Mouse (Mus musculus): ENCODE measurements around the gene Rbfox1. TPM values are rescaled to one million over a fixed set of nuclear protein-coding genes. Genes with fewer than 3 reads are reported as not detected.

Gene Rbfox1
- polyA plus RNA-seq, 1 experiment from 2014 or later: 2.3 TPM

DNA sequence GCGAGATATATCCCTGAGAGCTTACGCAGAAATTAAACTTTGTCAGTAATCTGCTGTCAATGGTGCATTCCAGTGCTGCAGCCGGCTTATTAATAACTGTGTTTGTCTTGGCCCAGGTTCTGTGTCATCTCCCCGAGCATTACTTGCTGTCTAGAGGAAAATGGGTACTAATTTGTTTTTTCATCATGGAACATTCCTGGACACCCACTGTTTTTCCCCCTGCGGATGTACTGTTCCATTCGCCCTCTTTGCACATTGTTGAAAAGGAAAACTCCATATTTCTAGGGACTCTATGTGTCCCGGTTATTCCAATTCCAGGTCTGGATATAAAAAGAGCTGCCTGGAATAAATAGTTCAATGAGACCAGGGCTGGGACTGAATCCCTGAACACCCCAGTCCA lies 262.8 kb downstream of the Rbfox1 start:
- Histone ChIP-seq H3K27ac (ENCODE audit: low read depth, low read length) (no peak overlapping the region), H3K27me3 (replicated peaks; ENCODE audit: control insufficient read depth, insufficient read depth, low read length) (no peaks in the 10 kb centered on the region), H3K4me1 (replicated peaks; ENCODE audit: control insufficient read depth, insufficient read depth, low read length) (no peaks in the 10 kb centered on the region), H3K9me3 (ENCODE audit: control insufficient read depth) (no peaks in the 10 kb centered on the region), H3K4me2 (replicated peaks; ENCODE audit: low read depth) (no peak overlapping the region), H3K36me3 (ENCODE audit: control insufficient read depth, insufficient read depth) (no peaks in the 10 kb centered on the region), H3K9ac (ENCODE audit: low read depth, low read length) (no peak overlapping the region), H3K4me3 (ENCODE audit: low read depth, low read length) (no peak overlapping the region)
- 71% methylated on average over 7 of the region's 7 CpGs for WGBS
- no peak for TF ChIP-seq CTCF (IDR thresholded peaks at IDR 0.05; ENCODE audit: low read depth)
- ATAC-seq: no peak

GRCm38 (mm10) chr16:6149345-6149744 lies 264.2 kb downstream of the Rbfox1 start:
- Histone ChIP-seq H3K4me1 (replicated peaks; ENCODE audit: control insufficient read depth, insufficient read depth, low read length) (no peaks in the 10 kb centered on the region), H3K4me2 (replicated peaks; ENCODE audit: low read depth) (no peak overlapping the region), H3K27ac (ENCODE audit: low read depth, low read length) (no peak overlapping the region), H3K27me3 (replicated peaks; ENCODE audit: control insufficient read depth, insufficient read depth, low read length) (no peaks in the 10 kb centered on the region), H3K4me3 (ENCODE audit: low read depth, low read length) (no peak overlapping the region), H3K9ac (ENCODE audit: low read depth, low read length) (no peak overlapping the region), H3K9me3 (ENCODE audit: control insufficient read depth) (no peaks in the 10 kb centered on the region), H3K36me3 (ENCODE audit: control insufficient read depth, insufficient read depth) (no peaks in the 10 kb centered on the region)
- no peak for TF ChIP-seq CTCF (IDR thresholded peaks at IDR 0.05; ENCODE audit: low read depth)
- WGBS: 68% methylated on average over 4 of the region's 4 CpGs
- ATAC-seq: no peak

DNA sequence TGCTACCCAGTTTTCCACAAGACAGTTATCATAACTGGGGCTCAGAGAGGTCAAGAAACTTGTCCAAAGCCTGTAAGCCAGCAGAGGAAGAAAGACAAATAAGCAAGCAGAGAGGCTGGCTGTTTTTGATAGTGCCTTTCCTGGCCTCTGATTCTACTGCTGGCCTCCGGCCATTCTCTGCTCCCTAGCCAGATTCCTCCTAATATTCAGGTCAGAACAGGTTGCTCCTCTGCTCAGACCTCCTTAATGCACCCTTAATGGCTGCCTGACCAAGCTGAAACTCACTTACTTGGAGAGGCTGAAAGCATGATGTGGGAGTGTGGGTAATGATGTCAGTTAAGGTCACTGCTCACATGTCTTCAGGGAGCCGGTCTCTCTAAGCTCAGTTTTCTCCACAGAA lies 270.4 kb downstream of the Rbfox1 start:
- Histone ChIP-seq H3K4me2 (replicated peaks; ENCODE audit: low read depth) (no peak overlapping the region), H3K27me3 (replicated peaks; ENCODE audit: control insufficient read depth, insufficient read depth, low read length) (no peaks in the 10 kb centered on the region), H3K9me3 (ENCODE audit: control insufficient read depth) (no peaks in the 10 kb centered on the region), H3K27ac (ENCODE audit: low read depth, low read length) (no peak overlapping the region), H3K4me1 (replicated peaks; ENCODE audit: control insufficient read depth, insufficient read depth, low read length) (no peaks in the 10 kb centered on the region), H3K9ac (ENCODE audit: low read depth, low read length) (no peak overlapping the region), H3K4me3 (ENCODE audit: low read depth, low read length) (no peak overlapping the region), H3K36me3 (ENCODE audit: control insufficient read depth, insufficient read depth) (no peaks in the 10 kb centered on the region)
- TF ChIP-seq CTCF (IDR thresholded peaks at IDR 0.05; ENCODE audit: low read depth): no peak
- no peak for ATAC-seq
- 88% methylated on average over 2 of the region's 2 CpGs for WGBS

DNA sequence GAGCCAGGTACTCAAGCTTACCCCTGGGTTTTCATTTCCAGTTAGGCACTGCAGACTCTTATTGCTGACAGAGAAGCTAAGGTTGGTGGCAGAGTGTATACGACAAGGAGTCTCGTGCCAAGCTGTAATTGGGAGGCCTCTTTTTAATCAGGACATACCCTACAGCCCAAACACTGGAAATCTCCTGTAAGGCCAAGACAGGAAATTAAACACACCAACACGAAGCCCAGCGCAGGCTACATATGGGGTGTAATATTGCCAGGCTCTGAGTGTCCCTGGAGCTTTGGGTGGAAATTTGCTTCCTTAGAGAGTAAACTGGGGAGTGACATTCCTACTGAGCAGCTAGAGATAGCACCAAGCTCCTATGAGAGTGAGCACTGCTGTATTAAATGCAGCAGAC lies 279.3 kb downstream of the Rbfox1 start:
- Histone ChIP-seq H3K27ac (ENCODE audit: low read depth, low read length) (no peak overlapping the region), H3K4me2 (replicated peaks; ENCODE audit: low read depth) (no peak overlapping the region), H3K4me1 (replicated peaks; ENCODE audit: control insufficient read depth, insufficient read depth, low read length) (no peaks in the 10 kb centered on the region), H3K9me3 (ENCODE audit: control insufficient read depth) (no peaks in the 10 kb centered on the region), H3K27me3 (replicated peaks; ENCODE audit: control insufficient read depth, insufficient read depth, low read length) (no peaks in the 10 kb centered on the region), H3K4me3 (ENCODE audit: low read depth, low read length) (no peak overlapping the region), H3K9ac (ENCODE audit: low read depth, low read length) (no peak overlapping the region), H3K36me3 (ENCODE audit: control insufficient read depth, insufficient read depth) (no peaks in the 10 kb centered on the region)
- no peak for TF ChIP-seq CTCF (IDR thresholded peaks at IDR 0.05; ENCODE audit: low read depth)
- WGBS: 75% methylated on average over 4 of the region's 4 CpGs
- ATAC-seq: no peak

- no peak overlapping the region for H3K9ac ChIP-seq (ENCODE audit: low read depth, low read length)
- no peak overlapping the region for H3K4me2 ChIP-seq (replicated peaks; ENCODE audit: low read depth)
- no peaks in the 10 kb centered on the region for H3K36me3 ChIP-seq (ENCODE audit: control insufficient read depth, insufficient read depth)
- 84% methylated on average over 5 of the region's 5 CpGs for WGBS
- H3K9me3 ChIP-seq (ENCODE audit: control insufficient read depth): no peaks in the 10 kb centered on the region
- no peak overlapping the region for H3K27ac ChIP-seq (ENCODE audit: low read depth, low read length)
- H3K27me3 ChIP-seq (replicated peaks; ENCODE audit: control insufficient read depth, insufficient read depth, low read length): no peaks in the 10 kb centered on the region
- no peak for ATAC-seq
- TF ChIP-seq CTCF (IDR thresholded peaks at IDR 0.05; ENCODE audit: low read depth): no peak
- no peak overlapping the region for H3K4me3 ChIP-seq (ENCODE audit: low read depth, low read length)
- H3K4me1 ChIP-seq (replicated peaks; ENCODE audit: control insufficient read depth, insufficient read depth, low read length): no peaks in the 10 kb centered on the region
Measured at GRCm38 (mm10) chr16:6169346-6169745, 284.2 kb downstream of the Rbfox1 start.

- 90% methylated on average over 9 of the region's 9 CpGs for WGBS
- H3K36me3 ChIP-seq (ENCODE audit: control insufficient read depth, insufficient read depth): no peaks in the 10 kb centered on the region
- H3K27me3 ChIP-seq (replicated peaks; ENCODE audit: control insufficient read depth, insufficient read depth, low read length): no peaks in the 10 kb centered on the region
- H3K27ac ChIP-seq (ENCODE audit: low read depth, low read length): no peak overlapping the region
- H3K4me3 ChIP-seq (ENCODE audit: low read depth, low read length): no peak overlapping the region
- H3K9me3 ChIP-seq (ENCODE audit: control insufficient read depth): no peaks in the 10 kb centered on the region
- H3K4me1 ChIP-seq (replicated peaks; ENCODE audit: control insufficient read depth, insufficient read depth, low read length): no peaks in the 10 kb centered on the region
- no peak for ATAC-seq
- TF ChIP-seq CTCF (IDR thresholded peaks at IDR 0.05; ENCODE audit: low read depth): no peak
- no peak overlapping the region for H3K9ac ChIP-seq (ENCODE audit: low read depth, low read length)
- no peak overlapping the region for H3K4me2 ChIP-seq (replicated peaks; ENCODE audit: low read depth)
Measured at GRCm38 (mm10) chr16:6180819-6181218, 295.7 kb downstream of the Rbfox1 start.

- H3K9me3 ChIP-seq (ENCODE audit: control insufficient read depth): no peaks in the 10 kb centered on the region
- TF ChIP-seq CTCF (IDR thresholded peaks at IDR 0.05; ENCODE audit: low read depth): no peak
- no peaks in the 10 kb centered on the region for H3K27me3 ChIP-seq (replicated peaks; ENCODE audit: control insufficient read depth, insufficient read depth, low read length)
- H3K4me1 ChIP-seq (replicated peaks; ENCODE audit: control insufficient read depth, insufficient read depth, low read length): no peaks in the 10 kb centered on the region
- H3K27ac ChIP-seq (ENCODE audit: low read depth, low read length): no peak overlapping the region
- no peak overlapping the region for H3K9ac ChIP-seq (ENCODE audit: low read depth, low read length)
- ATAC-seq: no peak
- H3K4me3 ChIP-seq (ENCODE audit: low read depth, low read length): no peak overlapping the region
- H3K36me3 ChIP-seq (ENCODE audit: control insufficient read depth, insufficient read depth): no peaks in the 10 kb centered on the region
- no peak overlapping the region for H3K4me2 ChIP-seq (replicated peaks; ENCODE audit: low read depth)
Measured at GRCm38 (mm10) chr16:6182329-6182728, 297.2 kb downstream of the Rbfox1 start.
